Mouse (Mus musculus): ENCODE measurements around the gene Dnajc7. TPM values are rescaled to one million over a fixed set of nuclear protein-coding genes. Genes with fewer than 3 reads are reported as not detected.

Dnajc7 gene
- polyA plus RNA-seq, 1 experiment from 2014 or later = 280 TPM

DNA sequence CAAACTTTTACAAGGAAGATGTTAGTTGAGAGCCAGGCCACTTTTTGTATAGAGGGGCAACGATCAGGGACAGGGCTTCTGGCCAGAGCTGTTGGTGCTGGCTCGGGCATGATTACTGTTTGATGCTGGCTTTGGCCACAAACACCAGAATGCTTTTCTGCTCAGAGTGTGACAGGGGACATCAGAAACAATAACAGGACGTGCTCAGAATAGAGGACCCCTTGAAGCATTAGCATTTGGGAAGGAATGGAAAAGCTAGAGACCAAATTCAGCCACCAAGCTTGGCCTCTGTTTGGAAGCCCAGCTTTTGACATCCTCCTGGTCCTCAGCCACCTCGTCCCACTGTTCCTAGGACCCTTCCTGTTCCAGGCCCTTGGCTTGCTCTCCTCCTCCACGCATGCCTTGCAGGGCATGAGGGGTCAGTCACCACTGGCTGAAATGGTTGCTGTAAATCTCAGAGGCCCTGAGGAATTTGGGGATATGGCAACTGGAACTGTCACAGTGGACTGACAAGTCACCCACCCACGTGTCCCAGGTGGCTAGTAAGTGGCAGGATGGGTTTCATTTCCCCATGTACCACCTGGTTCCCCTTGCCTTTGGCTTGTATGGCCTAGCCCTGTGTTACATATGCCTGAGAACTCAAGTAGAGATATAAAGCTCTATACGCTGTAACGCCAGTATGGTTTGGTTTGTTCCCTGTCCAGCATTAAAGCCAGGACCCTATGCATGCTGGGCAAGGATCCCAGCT is 41.9 kb downstream of the Dnajc7 start:
- ATAC-seq (ENCODE audit: insufficient number of reproducible peaks, insufficient read depth, low FRiP score, low TSS enrichment) = no peak
- Histone ChIP-seq H3K27ac (no peak overlapping the region), H3K9ac (no peak overlapping the region)

DNA sequence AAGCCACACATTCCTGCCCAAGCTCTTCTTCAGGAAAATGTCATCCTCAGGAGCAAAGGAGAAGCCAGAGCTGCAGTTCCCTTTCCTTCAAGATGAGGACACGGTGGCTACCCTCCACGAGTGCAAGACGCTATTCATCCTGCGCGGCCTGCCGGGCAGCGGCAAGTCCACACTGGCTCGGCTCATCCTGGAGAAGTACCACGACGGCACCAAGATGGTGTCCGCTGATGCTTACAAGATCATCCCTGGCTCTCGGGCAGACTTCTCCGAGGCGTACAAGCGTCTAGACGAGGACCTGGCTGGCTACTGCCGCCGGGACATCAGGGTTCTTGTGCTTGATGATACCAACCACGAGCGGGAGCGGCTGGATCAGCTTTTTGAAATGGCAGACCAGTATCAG is 43.7 kb downstream of the Dnajc7 start:
- Histone ChIP-seq H3K4me2 (replicated peaks) (no peak overlapping the region), H3K27me3 (peaks cover 9% of the 10 kb centered on the region; the same call in 1 of the 2 replicates), H3K4me1 (peaks cover 18% of the 10 kb centered on the region), H3K9me3 (no peaks in the 10 kb centered on the region), H3K9ac (no peak overlapping the region), H3K4me3 (no peak overlapping the region), H3K27ac (no peak overlapping the region; the same call in 1 of the 2 replicates), H3K36me3 (peaks cover 33% of the 10 kb centered on the region)
- ATAC-seq (ENCODE audit: insufficient number of reproducible peaks, insufficient read depth, low FRiP score, low TSS enrichment) = no peak
- 67% methylated on average over 21 of the region's 21 CpGs for WGBS

More for the DNA sequence above, 41.9 kb downstream of the Dnajc7 start:
- Histone ChIP-seq H3K4me3 (no peak overlapping the region), H3K27me3 (no peaks in the 10 kb centered on the region; the same call in 1 of the 2 replicates), H3K36me3 (peaks cover 51% of the 10 kb centered on the region), H3K9me3 (no peaks in the 10 kb centered on the region), H3K4me2 (replicated peaks) (no peak overlapping the region), H3K4me1 (peaks cover 17% of the 10 kb centered on the region)
- WGBS = 81% methylated on average over 8 of the region's 8 CpGs

GRCm38 (mm10) chr11:100575484-100575855 is 44.5 kb downstream of the Dnajc7 start:
- peaks cover 13% of the 10 kb centered on the region; the same call in 1 of the 2 replicates for H3K27me3 ChIP-seq
- H3K4me3 ChIP-seq = peak overlapping the region; percentile 48
- 0 out of 2 replicates have a peak overlapping the region, but pooled peaks have one; percentile 25 for H3K9ac ChIP-seq
- H3K4me1 ChIP-seq = peaks cover 25% of the 10 kb centered on the region
- H3K36me3 ChIP-seq = peaks cover 26% of the 10 kb centered on the region
- no peaks in the 10 kb centered on the region for H3K9me3 ChIP-seq
- ATAC-seq (ENCODE audit: insufficient number of reproducible peaks, insufficient read depth, low FRiP score, low TSS enrichment) = no peak
- H3K27ac ChIP-seq = peak overlapping the region; percentile 59
- 21% methylated on average over 2 of the region's 2 CpGs for WGBS
- H3K4me2 ChIP-seq (replicated peaks) = peak overlapping the region; percentile 51

DNA sequence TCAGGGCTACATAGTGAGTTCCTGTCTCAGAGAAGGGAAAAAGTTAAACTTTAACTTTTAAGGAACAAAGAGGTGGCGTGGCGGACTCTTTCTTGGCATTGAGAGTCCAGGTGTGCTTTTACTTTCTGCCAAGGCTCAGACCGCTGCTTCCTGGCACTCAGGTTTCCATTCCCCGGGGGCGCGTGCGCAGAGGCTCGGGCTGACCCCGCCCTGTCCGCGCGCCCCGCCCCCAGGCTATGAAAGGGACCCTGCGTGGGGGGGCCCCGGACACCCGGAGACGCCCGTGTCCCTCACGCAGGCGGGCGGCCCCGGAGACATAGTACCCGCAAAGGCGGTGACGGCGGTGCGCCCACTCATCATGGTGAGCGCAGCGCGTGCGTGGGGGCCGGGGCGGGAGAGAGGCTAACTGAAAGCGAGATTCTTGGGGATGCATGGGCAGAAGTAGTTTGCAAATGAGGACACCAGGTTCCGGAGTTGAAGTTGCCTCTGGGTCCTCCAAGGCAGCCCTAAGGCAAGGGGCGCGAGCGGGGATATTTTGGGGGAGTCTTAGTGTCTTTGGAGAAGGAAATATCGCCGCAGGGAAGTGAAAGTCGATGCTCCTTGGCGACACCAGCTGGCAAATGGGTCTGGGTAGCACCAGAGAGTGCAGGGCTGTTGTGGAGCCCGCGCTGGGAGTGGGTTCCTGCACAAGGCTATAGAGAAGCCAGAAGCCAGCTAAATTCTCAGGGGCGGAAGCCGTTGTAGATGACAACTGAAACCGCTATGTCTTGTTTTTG is 45.1 kb downstream of the Dnajc7 start, which contains the start of gene Cnp:
TSS of gene Cnp (plus strand) at position 197 of the 776 bp plus-strand sequence.
- Histone ChIP-seq H3K27ac (peak within 1 kb of the TSS; percentile 59), H3K27me3 (peaks cover 13% of the 10 kb centered on the region; the same call in 1 of the 2 replicates), H3K9ac (peak within 1 kb of the TSS; percentile 25; the same call in 1 of the 2 replicates), H3K4me2 (replicated peaks) (peak within 1 kb of the TSS; percentile 51), H3K9me3 (no peaks in the 10 kb centered on the region), H3K36me3 (peaks cover 20% of the 10 kb centered on the region), H3K4me1 (peaks cover 25% of the 10 kb centered on the region), H3K4me3 (peak within 1 kb of the TSS; percentile 48)
- WGBS = 2% methylated on average over 47 of the region's 47 CpGs
- no peak; the same call in 1 of the 2 replicates for ATAC-seq (ENCODE audit: insufficient number of reproducible peaks, insufficient read depth, low FRiP score, low TSS enrichment)

GRCm38 (mm10) chr11:100574188-100574587 is 45.8 kb downstream of the Dnajc7 start:
- WGBS = 93% methylated on average over 3 of the region's 3 CpGs

DNA sequence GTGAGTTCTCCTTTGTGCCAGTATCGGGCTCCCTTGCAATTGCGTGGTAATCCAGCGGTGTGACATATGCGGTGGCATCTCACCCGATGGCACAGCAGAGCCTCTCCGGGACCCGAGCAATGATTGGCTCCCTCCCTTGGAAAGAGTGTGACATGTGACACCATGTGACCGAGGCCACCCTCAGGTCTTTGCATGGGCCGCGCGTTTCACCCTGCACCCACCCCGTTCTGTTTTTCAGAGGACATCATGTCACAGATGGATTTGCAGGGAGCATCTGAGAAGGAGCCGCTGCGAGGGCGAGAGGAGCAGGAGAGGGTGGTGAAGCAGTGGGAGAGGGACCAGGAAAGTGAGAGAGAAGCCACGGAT is 48.8 kb downstream of the Dnajc7 start:
- no peaks in the 10 kb centered on the region for H3K9me3 ChIP-seq

More at GRCm38 (mm10) chr11:100574188-100574587, 45.8 kb downstream of the Dnajc7 start:
- Histone ChIP-seq H3K9me3 (no peaks in the 10 kb centered on the region), H3K4me2 (replicated peaks) (peak overlapping the region; percentile 51), H3K36me3 (0 out of 2 replicates have a peak, but pooled peaks cover 13% of the 10 kb centered on the region), H3K9ac (no peak overlapping the region), H3K4me1 (peaks cover 25% of the 10 kb centered on the region), H3K4me3 (peak overlapping the region; percentile 48; the same call in 1 of the 2 replicates), H3K27ac (no peak overlapping the region), H3K27me3 (peaks cover 13% of the 10 kb centered on the region; the same call in 1 of the 2 replicates)
- ATAC-seq (ENCODE audit: insufficient number of reproducible peaks, insufficient read depth, low FRiP score, low TSS enrichment) = no peak

GRCm38 (mm10) chr11:100570430-100571201 is 49.4 kb downstream of the Dnajc7 start:
- H3K9me3 ChIP-seq = no peaks in the 10 kb centered on the region
- no peak overlapping the region for H3K27ac ChIP-seq
- no peaks in the 10 kb centered on the region for H3K36me3 ChIP-seq
- peak overlapping the region; percentile 14; the same call in 1 of the 2 replicates for H3K4me3 ChIP-seq
- WGBS = 12% methylated on average over 8 of the region's 8 CpGs
- H3K27me3 ChIP-seq = peaks cover 13% of the 10 kb centered on the region; the same call in 1 of the 2 replicates
- H3K9ac ChIP-seq = no peak overlapping the region; the same call in 1 of the 2 replicates
- peaks cover 13% of the 10 kb centered on the region for H3K4me1 ChIP-seq
- H3K4me2 ChIP-seq (replicated peaks) = peak overlapping the region; percentile 39
- ATAC-seq (ENCODE audit: insufficient number of reproducible peaks, insufficient read depth, low FRiP score, low TSS enrichment) = no peak

More for the DNA sequence above, 48.8 kb downstream of the Dnajc7 start:
- Histone ChIP-seq H3K27me3 (peaks cover 13% of the 10 kb centered on the region; the same call in 1 of the 2 replicates), H3K4me1 (peaks cover 18% of the 10 kb centered on the region), H3K27ac (no peak overlapping the region), H3K36me3 (no peaks in the 10 kb centered on the region), H3K4me2 (replicated peaks) (peak overlapping the region; percentile 39), H3K9ac (no peak overlapping the region; the same call in 1 of the 2 replicates), H3K4me3 (peak overlapping the region; percentile 14; the same call in 1 of the 2 replicates)
- WGBS = 9% methylated on average over 16 of the region's 16 CpGs
- no peak for ATAC-seq (ENCODE audit: insufficient number of reproducible peaks, insufficient read depth, low FRiP score, low TSS enrichment)

- no peak overlapping the region for H3K9ac ChIP-seq
- ATAC-seq (ENCODE audit: insufficient number of reproducible peaks, insufficient read depth, low FRiP score, low TSS enrichment) = no peak
- WGBS = 64% methylated on average over 9 of the region's 9 CpGs
- peaks cover 13% of the 10 kb centered on the region; the same call in 1 of the 2 replicates for H3K27me3 ChIP-seq
- H3K4me3 ChIP-seq = no peak overlapping the region
- H3K36me3 ChIP-seq = no peaks in the 10 kb centered on the region
- H3K4me1 ChIP-seq = peaks cover 8% of the 10 kb centered on the region; the same call in 1 of the 2 replicates
- H3K4me2 ChIP-seq (replicated peaks) = no peak overlapping the region
- H3K9me3 ChIP-seq = no peaks in the 10 kb centered on the region
- H3K27ac ChIP-seq = no peak overlapping the region
Measured at GRCm38 (mm10) chr11:100569789-100570188, 50.2 kb downstream of the Dnajc7 start.

DNA sequence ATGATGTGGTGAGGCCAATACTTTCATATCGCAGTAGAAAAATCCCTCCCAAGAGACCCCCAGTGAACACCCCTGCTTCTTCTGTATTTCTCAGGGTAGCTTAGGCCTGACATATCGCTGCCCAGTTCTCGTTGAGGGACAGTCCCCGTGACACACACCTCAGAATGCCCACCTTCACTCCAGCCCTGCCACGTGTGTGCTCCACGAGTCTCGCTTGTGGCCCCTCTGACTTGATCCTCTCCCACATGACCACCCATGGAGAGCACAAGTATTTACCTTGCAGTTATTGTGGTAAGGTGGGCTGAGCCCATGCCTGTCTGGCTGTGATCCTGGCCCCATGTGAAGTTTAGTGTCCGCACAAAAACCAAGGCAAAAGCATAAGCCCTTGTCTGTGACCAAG is 51.3 kb downstream of the Dnajc7 start:
- no peak overlapping the region for H3K4me3 ChIP-seq
- ATAC-seq (ENCODE audit: insufficient number of reproducible peaks, insufficient read depth, low FRiP score, low TSS enrichment) = no peak
- peaks cover 13% of the 10 kb centered on the region; the same call in 1 of the 2 replicates for H3K27me3 ChIP-seq
- H3K4me2 ChIP-seq (replicated peaks) = no peak overlapping the region
- H3K9ac ChIP-seq = no peak overlapping the region; the same call in 1 of the 2 replicates
- H3K36me3 ChIP-seq = no peaks in the 10 kb centered on the region
- H3K27ac ChIP-seq = no peak overlapping the region
- 84% methylated on average over 8 of the region's 8 CpGs for WGBS
- H3K9me3 ChIP-seq = no peaks in the 10 kb centered on the region
- H3K4me1 ChIP-seq = peaks cover 8% of the 10 kb centered on the region; the same call in 1 of the 2 replicates

GRCm38 (mm10) chr11:100567815-100568245 is 52.1 kb downstream of the Dnajc7 start:
- no peaks in the 10 kb centered on the region for H3K36me3 ChIP-seq
- no peak overlapping the region for H3K4me2 ChIP-seq (replicated peaks)
- no peak overlapping the region for H3K9ac ChIP-seq
- H3K9me3 ChIP-seq = no peaks in the 10 kb centered on the region
- H3K4me1 ChIP-seq = peaks cover 8% of the 10 kb centered on the region; the same call in 1 of the 2 replicates
- no peak overlapping the region for H3K27ac ChIP-seq
- 58% methylated on average over 9 of the region's 9 CpGs for WGBS
- H3K27me3 ChIP-seq = peaks cover 13% of the 10 kb centered on the region; the same call in 1 of the 2 replicates
- no peak for ATAC-seq (ENCODE audit: insufficient number of reproducible peaks, insufficient read depth, low FRiP score, low TSS enrichment)
- H3K4me3 ChIP-seq = no peak overlapping the region
